Mouse (Mus musculus) myocyte (in vitro differentiated cells): ENCODE data around the gene Ccdc24. TPM values are rescaled to one million over a fixed set of nuclear protein-coding genes. Genes with fewer than 3 reads are reported as not detected.

Experiments used
- H3K27me3 ChIP-seq: one replicate; pipeline ENCODE4 v1.6.1; 2011; ENCODE audit not compliant: control insufficient read depth, insufficient read depth, insufficient read length
- H3K36me3 ChIP-seq: one replicate; pipeline ENCODE4 v1.6.1; 2011; ENCODE audit not compliant: control insufficient read depth, insufficient read depth
- H3K4me2 ChIP-seq: one replicate; pipeline ENCODE4 v1.6.1; 2011; ENCODE audit warnings: low read depth, control low read depth
- H3K4me3 ChIP-seq: one replicate; pipeline ENCODE4 v1.5.1; 2011; ENCODE audit warnings: mild to moderate bottlenecking, control low read depth, moderate library complexity
- H3K79me2 ChIP-seq: one replicate; pipeline ENCODE4 v1.6.1; 2011; ENCODE audit not compliant: control insufficient read depth, insufficient read depth
- H3ac ChIP-seq: one replicate; pipeline ENCODE4 v1.6.1; 2011; ENCODE audit not compliant: control insufficient read depth, insufficient read length
- CEBPB ChIP-seq: IDR thresholded peaks from 2 replicates; pipeline ENCODE4 v1.6.1; 2011; ENCODE audit warnings: mild to moderate bottlenecking, moderate library complexity; ENCODE audit not compliant: poor library complexity, insufficient read depth, severe bottlenecking
- E2F4 ChIP-seq: IDR thresholded peaks from one replicate; pipeline ENCODE4 v1.6.1; 2011; ENCODE audit warnings: mild to moderate bottlenecking, control low read depth, moderate library complexity; ENCODE audit not compliant: insufficient read depth
- MAX ChIP-seq: IDR thresholded peaks from one replicate; pipeline ENCODE4 v1.6.1; 2011; ENCODE audit warnings: low read depth, mild to moderate bottlenecking, control low read depth
- MYOD1 ChIP-seq, 3 experiments: IDR thresholded peaks; one replicate each; pipeline ENCODE4 v1.6.1; 2011; ENCODE audit warnings: control low read depth in 2 of 3, low read depth in 2 of 3, mild to moderate bottlenecking in 2 of 3, moderate library complexity in 1 of 3; ENCODE audit not compliant: insufficient read length in 2 of 3, control insufficient read depth in 1 of 3
- MYOG ChIP-seq, 3 experiments: IDR thresholded peaks; one replicate each; pipeline ENCODE4 v1.6.1; 2011; ENCODE audit warnings: control low read depth in 2 of 3, low read depth in 2 of 3, mild to moderate bottlenecking in 2 of 3; ENCODE audit not compliant: insufficient read length in 2 of 3, control insufficient read depth in 1 of 3, insufficient read depth in 1 of 3
- POLR2A ChIP-seq: IDR thresholded peaks from one replicate; pipeline ENCODE4 v1.6.1; 2011; ENCODE audit warnings: low read depth, mild to moderate bottlenecking, control low read depth, moderate library complexity; ENCODE audit not compliant: insufficient read length
- POLR2AphosphoS2 ChIP-seq: IDR thresholded peaks from one replicate; pipeline ENCODE4 v1.6.1; 2011; ENCODE audit warnings: low read depth, control low read depth; ENCODE audit not compliant: insufficient read length
- REST ChIP-seq: IDR thresholded peaks from one replicate; pipeline ENCODE4 v1.6.1; 2011; ENCODE audit warnings: mild to moderate bottlenecking, control low read depth, moderate library complexity; ENCODE audit not compliant: insufficient read depth, insufficient read length
- SRF ChIP-seq: IDR thresholded peaks from one replicate; pipeline ENCODE4 v1.6.1; 2011; ENCODE audit warnings: low read depth; ENCODE audit not compliant: control insufficient read depth, insufficient read length
- TCF12 ChIP-seq: IDR thresholded peaks from one replicate; pipeline ENCODE4 v1.6.1; 2011; ENCODE audit warnings: mild to moderate bottlenecking, control low read depth; ENCODE audit not compliant: poor library complexity, insufficient read depth, severe bottlenecking
- TCF3 ChIP-seq: IDR thresholded peaks from one replicate; pipeline ENCODE4 v1.6.1; 2011; ENCODE audit warnings: low read depth, control low read depth; ENCODE audit not compliant: insufficient read length
- USF1 ChIP-seq: IDR thresholded peaks from one replicate; pipeline ENCODE4 v1.6.1; 2011; ENCODE audit warnings: low read depth, mild to moderate bottlenecking, control low read depth, moderate library complexity
- polyA plus RNA-seq: library from polyadenylated mRNA; unstranded; fragments of >200 nt; fragmentation: generic; extraction: Trizol; gene quantifications from one replicate; pipeline ENCODE4 v1.2.1, GENCODE M21; 2012; ENCODE audit warnings: missing spikeins

Ccdc24 gene
- polyA plus RNA-seq, 1 experiment, result 1.8 TPM

- TF ChIP-seq MYOG (IDR thresholded peaks at IDR 0.05; ENCODE audit: control insufficient read depth in 1 of 3, insufficient read depth in 1 of 3, insufficient read length in 2 of 3, low read depth in 2 of 3) (no peak), MYOD1 (IDR thresholded peaks at IDR 0.05; ENCODE audit: control insufficient read depth in 1 of 3, insufficient read length in 2 of 3, low read depth in 2 of 3) (no peak), SRF (no peak), TCF12 (no peak), POLR2A (no peak), CEBPB (no peak), REST (no peak), E2F4 (no peak), MAX (no peak), USF1 (no peak), POLR2AphosphoS2 (no peak), TCF3 (no peak)
- H3K36me3 ChIP-seq, result peaks cover 22% of the 10 kb centered on the region
- H3K79me2 ChIP-seq, result peaks cover 22% of the 10 kb centered on the region
- no peak overlapping the region for H3K4me2 ChIP-seq
- H3ac ChIP-seq, result no peak overlapping the region
- H3K4me3 ChIP-seq, result no peak overlapping the region
- no peaks in the 10 kb centered on the region for H3K27me3 ChIP-seq
Observed at GRCm38 (mm10) chr4:117840821-117841220, 31.5 kb downstream of the Ccdc24 start.

DNA sequence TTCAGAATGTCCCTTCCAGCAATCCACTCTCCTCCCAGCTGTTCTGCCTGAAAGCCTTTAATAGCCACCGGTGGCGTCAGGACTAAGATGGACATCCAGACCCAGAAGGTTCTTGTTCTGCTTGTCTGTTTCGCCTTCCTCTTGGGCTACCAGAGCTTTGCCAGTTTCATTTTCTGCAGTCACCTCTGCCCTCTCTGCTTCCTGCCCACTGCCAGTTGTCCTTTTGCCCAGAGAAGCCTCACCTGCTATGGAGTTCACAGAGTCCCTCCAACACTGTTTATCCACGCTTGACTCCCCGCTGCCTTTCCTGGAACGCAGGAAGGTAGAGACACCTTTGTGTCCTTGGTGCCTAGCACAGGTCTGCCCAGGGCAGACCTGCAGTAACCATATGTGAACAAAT lies 33.0 kb downstream of the Ccdc24 start:
- H3K4me2 ChIP-seq, result no peak overlapping the region
- no peak for TF ChIP-seq CEBPB
- no peak for TF ChIP-seq POLR2AphosphoS2
- TF ChIP-seq SRF, result no peak
- no peak for TF ChIP-seq USF1
- TF ChIP-seq REST, result no peak
- no peak for TF ChIP-seq MYOG (IDR thresholded peaks at IDR 0.05; ENCODE audit: control insufficient read depth in 1 of 3, insufficient read depth in 1 of 3, insufficient read length in 2 of 3, low read depth in 2 of 3)
- no peak overlapping the region for H3ac ChIP-seq
- no peaks in the 10 kb centered on the region for H3K27me3 ChIP-seq
- H3K79me2 ChIP-seq, result peaks cover 22% of the 10 kb centered on the region
- no peak overlapping the region for H3K4me3 ChIP-seq
- H3K36me3 ChIP-seq, result peaks cover 8% of the 10 kb centered on the region

GRCm38 (mm10) chr4:117837271-117837670 lies 35.1 kb downstream of the Ccdc24 start:
- Histone ChIP-seq H3K27me3 (no peaks in the 10 kb centered on the region), H3ac (no peak overlapping the region), H3K4me3 (peak overlapping the region; percentile 96), H3K4me2 (peak overlapping the region; percentile 89), H3K79me2 (peaks cover 22% of the 10 kb centered on the region), H3K36me3 (no peaks in the 10 kb centered on the region)
- TF ChIP-seq MYOD1 (IDR thresholded peaks at IDR 0.05; ENCODE audit: control insufficient read depth in 1 of 3, insufficient read length in 2 of 3, low read depth in 2 of 3) (no peak), MAX (no peak), POLR2A (no peak), CEBPB (no peak), MYOG (IDR thresholded peaks at IDR 0.05; ENCODE audit: control insufficient read depth in 1 of 3, insufficient read depth in 1 of 3, insufficient read length in 2 of 3, low read depth in 2 of 3) (no peak), POLR2AphosphoS2 (no peak), REST (no peak), USF1 (no peak), E2F4 (no peak), SRF (no peak), TCF12 (no peak), TCF3 (no peak)

DNA sequence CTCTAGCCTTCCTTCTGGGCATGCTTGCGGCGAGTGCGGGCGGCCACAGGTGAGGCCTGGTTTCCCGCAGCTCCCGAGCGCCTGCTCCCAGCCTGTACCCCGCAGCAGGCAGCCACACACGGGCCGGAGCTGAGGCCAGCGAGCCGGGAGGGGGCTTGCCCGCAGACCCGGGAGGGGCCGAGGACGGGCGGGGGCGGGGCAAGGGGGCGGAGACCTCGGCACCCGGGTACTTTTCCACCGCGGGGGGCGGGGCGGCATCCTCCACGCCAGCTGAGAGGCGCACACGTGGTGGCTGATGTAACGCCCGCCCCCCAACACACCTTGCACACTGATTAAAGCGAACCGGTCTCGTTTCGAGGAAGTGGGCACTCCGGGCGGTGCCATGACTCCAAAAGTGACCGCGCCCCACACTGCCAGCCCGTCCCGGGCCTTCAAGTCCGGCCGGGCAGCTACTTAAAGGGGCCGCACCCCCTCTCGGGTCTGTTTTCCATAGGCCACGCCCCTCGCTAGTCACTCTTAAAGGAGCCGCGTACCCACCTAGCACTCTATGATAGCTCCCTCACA lies 36.1 kb downstream of the Ccdc24 start:
- Histone ChIP-seq H3K79me2 (peaks cover 22% of the 10 kb centered on the region), H3K27me3 (no peaks in the 10 kb centered on the region), H3K4me3 (peak overlapping the region; percentile 96), H3ac (peak overlapping the region; percentile 49), H3K4me2 (peak overlapping the region; percentile 89), H3K36me3 (no peaks in the 10 kb centered on the region)
- TF ChIP-seq TCF12 (no peak), MAX (peak; percentile 72), POLR2A (peak; percentile 79), MYOD1 (IDR thresholded peaks at IDR 0.05; ENCODE audit: control insufficient read depth in 1 of 3, insufficient read length in 2 of 3, low read depth in 2 of 3) (peak in 2 of 3 experiments; percentile 19 to 64), MYOG (IDR thresholded peaks at IDR 0.05; ENCODE audit: control insufficient read depth in 1 of 3, insufficient read depth in 1 of 3, insufficient read length in 2 of 3, low read depth in 2 of 3) (peak in 2 of 3 experiments; percentile 62 to 70), POLR2AphosphoS2 (peak; percentile 73), E2F4 (no peak), USF1 (peak; percentile 60), REST (no peak), SRF (peak; percentile 20), TCF3 (no peak), CEBPB (no peak)

DNA sequence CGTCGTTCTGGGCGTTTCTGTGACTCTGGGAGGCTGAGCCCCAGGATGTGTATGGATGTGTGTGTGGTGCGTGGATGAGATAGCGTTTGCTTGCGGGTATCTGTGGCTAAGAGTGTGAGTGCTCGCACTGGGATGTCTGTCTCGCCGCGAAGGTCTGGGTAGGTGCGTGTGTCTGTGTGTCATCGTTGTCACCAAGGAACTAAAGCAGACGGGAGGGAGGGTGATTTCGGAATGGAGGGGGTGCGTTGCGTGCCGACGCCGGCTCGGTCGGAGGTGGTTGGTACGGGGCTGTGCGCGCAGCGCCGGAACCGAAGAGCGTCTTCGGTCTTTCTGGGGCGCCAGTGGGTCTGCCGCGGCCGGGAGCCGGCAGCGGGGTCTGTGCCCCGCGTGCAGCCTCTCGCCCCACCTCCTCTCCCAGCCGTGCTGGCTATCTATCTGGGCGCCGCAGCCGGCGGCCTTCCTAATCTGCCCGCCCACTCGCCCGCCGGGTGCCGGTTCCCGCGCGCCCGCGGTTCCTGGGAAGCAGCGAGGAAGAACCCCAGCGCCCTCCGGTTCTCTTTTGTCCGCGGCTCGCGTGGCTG lies 36.7 kb downstream of the Ccdc24 start:
- Histone ChIP-seq H3ac (peak overlapping the region; percentile 49), H3K4me3 (peak overlapping the region; percentile 96), H3K27me3 (no peaks in the 10 kb centered on the region), H3K36me3 (no peaks in the 10 kb centered on the region), H3K4me2 (peak overlapping the region; percentile 69), H3K79me2 (peaks cover 22% of the 10 kb centered on the region)
- TF ChIP-seq REST, result no peak
- TF ChIP-seq MYOD1 (IDR thresholded peaks at IDR 0.05; ENCODE audit: control insufficient read depth in 1 of 3, insufficient read length in 2 of 3, low read depth in 2 of 3), result no peak
- no peak for TF ChIP-seq MAX
- no peak for TF ChIP-seq MYOG (IDR thresholded peaks at IDR 0.05; ENCODE audit: control insufficient read depth in 1 of 3, insufficient read depth in 1 of 3, insufficient read length in 2 of 3, low read depth in 2 of 3)
- TF ChIP-seq POLR2A, result no peak
- no peak for TF ChIP-seq POLR2AphosphoS2
- no peak for TF ChIP-seq SRF
- TF ChIP-seq TCF3, result no peak
- TF ChIP-seq TCF12, result no peak
